Mouse (Mus musculus) heart, postnatal 0 days (tissue): ENCODE measurements at regions not wholly inside any gene's neighbourhood (a gene's known extent, or its start where the extent isn't known, plus 50 kb on each side); places are given as distances from the start of the nearest gene placed in this dataset.

ENCODE experiments used
- CTCF ChIP-seq: IDR thresholded peaks from 2 replicates; pipeline ENCODE4 v1.5.1; 2016; ENCODE audit warnings: antibody characterized with exemption, control low read depth, low read depth
- EP300 ChIP-seq: IDR thresholded peaks from 2 replicates; pipeline ENCODE4 v1.6.1; 2016; ENCODE audit warnings: antibody characterized with exemption, low read depth

DNA sequence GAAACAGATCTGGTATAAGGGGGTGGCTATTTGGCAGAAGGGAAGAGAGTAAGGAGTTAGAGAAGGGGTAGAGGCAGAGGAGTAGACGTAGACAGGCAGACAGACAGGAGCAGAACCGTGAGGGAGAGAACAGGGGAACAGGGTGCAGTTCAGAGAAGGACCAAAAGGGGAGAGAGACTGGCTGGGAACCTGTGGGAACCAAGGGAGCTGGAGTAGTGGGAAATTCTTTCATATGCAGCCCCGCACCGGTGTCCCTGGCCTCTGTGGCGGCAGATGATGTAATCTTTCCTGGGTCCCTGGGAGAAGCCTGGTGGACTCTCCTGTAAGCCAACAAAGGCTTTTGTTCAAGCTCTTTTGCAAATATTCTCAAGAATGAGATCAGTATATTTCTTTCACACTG, 157.8 kb upstream of the Tyw5 start:
- TF ChIP-seq EP300 (no peak), CTCF (no peak)
